ENCODE assay signal across 11 mouse cellular contexts in the genomic region with DNA sequence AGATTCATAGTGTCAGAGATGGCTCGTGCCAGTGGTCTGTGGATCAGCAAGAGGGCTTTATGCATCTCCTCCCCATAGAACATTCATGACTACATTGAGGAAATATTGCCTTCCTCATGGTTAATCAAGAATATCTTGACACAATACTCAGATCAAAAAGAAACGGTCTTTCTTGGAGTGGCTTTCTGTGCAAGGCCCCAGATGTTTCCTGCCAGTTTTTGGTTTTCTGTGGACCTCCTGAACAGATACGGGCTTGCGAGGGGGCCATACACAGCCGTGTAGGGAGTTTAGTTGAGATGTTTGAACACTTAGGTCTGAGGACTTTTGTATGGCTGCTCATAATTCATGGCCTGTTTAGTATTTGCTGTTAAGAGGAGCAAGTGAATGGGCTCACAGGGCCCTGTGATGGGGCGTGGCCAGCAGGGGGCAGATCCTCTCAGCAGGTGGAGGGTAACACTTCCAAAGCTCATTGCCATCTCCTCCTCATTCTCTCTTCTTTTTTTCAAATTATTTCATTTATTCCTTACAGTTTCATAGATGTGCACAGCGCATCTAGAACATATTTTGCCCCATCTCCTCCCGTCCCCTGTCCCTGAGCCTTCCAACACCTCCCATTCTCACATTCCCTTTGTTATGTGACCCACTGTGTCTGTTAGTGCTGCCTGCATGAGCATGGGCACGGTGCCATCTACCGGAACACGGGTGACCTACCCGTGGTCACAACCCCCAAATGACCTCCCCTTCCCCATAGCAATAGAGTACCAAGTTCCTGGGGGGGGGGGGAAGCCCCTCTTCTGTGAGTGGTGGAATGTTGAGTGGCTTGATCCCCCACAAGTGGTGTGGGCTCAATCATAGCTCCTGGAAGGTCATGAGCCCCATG.
DNase-seq lines count a peak whose midpoint lies in the region; ATAC-seq and TF ChIP-seq lines count a peak whose summit lies in the region.
"Had no signal": no experiment of that assay in that cellular context is flagged by ENCODE, and none has a peak within 500 bp of the region (broad histone marks: within the 10 kb centered on the region; RNA-seq: fewer than 3 reads in every experiment).

No protein-coding gene starts in this region.

- H3K4me1 ChIP-seq in liver, adult 2 months (ENCODE audit: control insufficient read depth, insufficient read depth, low read length): no peaks in the 10 kb centered on the region
- no peaks in the 10 kb centered on the region for H3K4me1 ChIP-seq in liver, embryonic 11.5 days (replicated peaks; ENCODE audit: control insufficient read depth, insufficient read depth, low read length)
- no peaks in the 10 kb centered on the region; the same call in 1 of the 2 replicates for H3K4me1 ChIP-seq in bone marrow, adult 2 months (ENCODE audit: control insufficient read depth, insufficient read depth, low read length)
- peaks cover 21% of the 10 kb centered on the region for H3K4me1 ChIP-seq in hindbrain, embryonic 10.5 days (replicated peaks)

- ATAC-seq in liver, embryonic 11.5 days (replicated peaks; ENCODE audit: low FRiP score): no peak
- ATAC-seq: hindbrain, embryonic 16.5 days had no signal

- no peaks in the 10 kb centered on the region for H3K36me3 ChIP-seq in liver, adult 2 months (ENCODE audit: control insufficient read depth, insufficient read depth, low read length)
- no peaks in the 10 kb centered on the region for H3K36me3 ChIP-seq in liver, embryonic 11.5 days (ENCODE audit: control insufficient read depth, insufficient read depth, low read length)
- H3K36me3 ChIP-seq in hindbrain, embryonic 10.5 days: no peaks in the 10 kb centered on the region

- TF ChIP-seq CTCF in liver, adult 2 months (IDR thresholded peaks at IDR 0.05; ENCODE audit: low read depth, low read length): peak; percentile 18; the same call in 1 of the 2 replicates
- peak; percentile 54; the same call in 1 of the 2 replicates for TF ChIP-seq CTCF in bone marrow, adult 2 months (IDR thresholded peaks at IDR 0.05; ENCODE audit: control insufficient read depth, insufficient read depth, low read length)

- H3K9me3 ChIP-seq in liver, embryonic 11.5 days (ENCODE audit: control insufficient read depth, low read length): no peaks in the 10 kb centered on the region
- H3K9me3 ChIP-seq in hindbrain, embryonic 10.5 days: no peaks in the 10 kb centered on the region

- no peaks in the 10 kb centered on the region for H3K79me2 ChIP-seq in liver, adult 2 months (ENCODE audit: control insufficient read depth, insufficient read depth, low read length)

- no peak overlapping the region for H3K27ac ChIP-seq in liver, adult 2 months (replicated peaks; ENCODE audit: insufficient read depth, low read depth, low read length)
- H3K27ac ChIP-seq in liver, embryonic 11.5 days (ENCODE audit: low read depth, low read length): no peak overlapping the region
- no peak overlapping the region for H3K27ac ChIP-seq in bone marrow, adult 2 months (ENCODE audit: control insufficient read depth, insufficient read depth, low read depth, low read length, poor library complexity)
- H3K27ac ChIP-seq in hindbrain, embryonic 10.5 days: no peak overlapping the region

- no peak overlapping the region for H3K4me3 ChIP-seq in liver, adult 2 months (ENCODE audit: insufficient read depth, low read depth, low read length)
- no peak overlapping the region for H3K4me3 ChIP-seq in liver, embryonic 11.5 days (ENCODE audit: low read depth, low read length)
- H3K4me3 ChIP-seq in bone marrow, adult 2 months (replicated peaks; ENCODE audit: control insufficient read depth, low read depth, low read length): no peak overlapping the region
- no peak overlapping the region for H3K4me3 ChIP-seq in hindbrain, embryonic 10.5 days

- no peaks in the 10 kb centered on the region for H3K27me3 ChIP-seq in liver, adult 2 months (ENCODE audit: control insufficient read depth, insufficient read depth, low read length)
- H3K27me3 ChIP-seq in liver, embryonic 11.5 days (replicated peaks; ENCODE audit: control insufficient read depth, insufficient read depth, low read length): no peaks in the 10 kb centered on the region; the same call in 1 of the 2 replicates
- H3K27me3 ChIP-seq in hindbrain, embryonic 10.5 days (ENCODE audit: insufficient read depth, poor library complexity, severe bottlenecking): peaks cover 19% of the 10 kb centered on the region

- WGBS in liver, adult 2 months: 72% methylated on average over 12 of the region's 12 CpGs
- 70% methylated on average over 12 of the region's 12 CpGs for WGBS in liver, embryonic 11.5 days
- WGBS in bone marrow, adult 2 months: 29% methylated on average over 12 of the region's 12 CpGs
- 79% methylated on average over 12 of the region's 12 CpGs for WGBS in hindbrain, embryonic 10.5 days

- intact Hi-C loops in left cerebral cortex, postnatal 14 days (cut with DNase I): no loop called here

- DNase-seq in adrenal gland, adult (ENCODE audit: inconsistent age in 2 of 2, low spot score in 1 of 2): peak; percentile 22 to 60
- no peak for DNase-seq in adrenal gland, postnatal 4 days (ENCODE audit: low spot score in 2 of 2)
- DNase-seq in liver, adult 2 months (ENCODE audit: extremely low read depth, low read depth, low spot score): no peak
- no peak for DNase-seq in liver, embryonic 11.5 days (ENCODE audit: low spot score)
- peak; percentile 62 for DNase-seq in testis, postnatal 10 days (ENCODE audit: low spot score)
- DNase-seq in hindbrain, embryonic 10.5 days (ENCODE audit: low spot score): no peak
- DNase-seq in left cerebral cortex, postnatal 14 days (ENCODE audit: low spot score in 2 of 2): no peak
- DNase-seq: midbrain, embryonic 14.5 days; right cerebral cortex, adult 18-20 months had no signal

- TF ChIP-seq POLR2A in liver, adult 2 months (IDR thresholded peaks at IDR 0.05; ENCODE audit: extremely low read depth, insufficient read depth, low read length): no peak
- TF ChIP-seq POLR2A in bone marrow, adult 2 months (IDR thresholded peaks at IDR 0.05; ENCODE audit: borderline replicate concordance, control insufficient read depth, low read depth, low read length): no peak

- H3K9ac ChIP-seq in liver, adult 2 months (ENCODE audit: low read depth, low read length): no peak overlapping the region
- no peak overlapping the region for H3K9ac ChIP-seq in liver, embryonic 11.5 days (ENCODE audit: low read depth, low read length)

- no peak overlapping the region for H3K4me2 ChIP-seq in liver, embryonic 11.5 days

Comparison
In these comparisons a context has a peak if more than half of its experiments do, and no peak if none do; other contexts are left out.
1. DNase-seq: peak in adrenal gland, adult (2 of 2) and testis, postnatal 10 days (single experiment); none in adrenal gland, postnatal 4 days (0 of 2), liver, adult 2 months (single experiment), liver, embryonic 11.5 days (single experiment), hindbrain, embryonic 10.5 days (single experiment) and left cerebral cortex, postnatal 14 days (0 of 2).